ENCODE assay signal across 12 mouse cellular contexts in genomic region chr2:32718761-32719160, GRCm38 (mm10). TPM values are rescaled to one million over a fixed set of nuclear protein-coding genes. Genes with fewer than 3 reads are reported as not detected.
A peak's percentile ranks its signal among the peaks of the same experiment; 100 is the strongest.
DNase-seq lines count a peak whose midpoint lies in the region; ATAC-seq lines count a peak whose summit lies in the region.
"Had no signal": no experiment of that assay in that cellular context is flagged by ENCODE, and none has a peak within 500 bp of the region (broad histone marks: within the 10 kb centered on the region; RNA-seq: fewer than 3 reads in every experiment).

No protein-coding gene starts in this region.

- H3K4me2 ChIP-seq in forebrain, embryonic 15.5 days (replicated peaks): no peak overlapping the region
- H3K4me2 ChIP-seq in limb, embryonic 12.5 days: no peak overlapping the region
- H3K4me2 ChIP-seq: stomach, embryonic 15.5 days had no signal

- H3K27me3 ChIP-seq in forebrain, embryonic 15.5 days: no peaks in the 10 kb centered on the region
- no peaks in the 10 kb centered on the region for H3K27me3 ChIP-seq in limb, embryonic 12.5 days
- H3K27me3 ChIP-seq: stomach, embryonic 15.5 days had no signal

- H3K36me3 ChIP-seq in forebrain, embryonic 15.5 days: no peaks in the 10 kb centered on the region
- H3K36me3 ChIP-seq in limb, embryonic 12.5 days: no peaks in the 10 kb centered on the region
- H3K36me3 ChIP-seq: stomach, embryonic 15.5 days had no signal

- peaks cover 13% of the 10 kb centered on the region for H3K4me1 ChIP-seq in forebrain, embryonic 15.5 days
- H3K4me1 ChIP-seq in limb, embryonic 12.5 days (replicated peaks): peaks cover 14% of the 10 kb centered on the region

- no peak overlapping the region for H3K9ac ChIP-seq in forebrain, embryonic 15.5 days (replicated peaks)
- H3K9ac ChIP-seq in limb, embryonic 12.5 days (replicated peaks): no peak overlapping the region
- H3K9ac ChIP-seq: stomach, embryonic 15.5 days had no signal

- peak; percentile 62 for DNase-seq in layer of hippocampus, adult 9-11 months
- no peak for DNase-seq in layer of hippocampus, adult 11-12 months (ENCODE audit: low spot score)
- peak; percentile 57 for DNase-seq in Muller cell, postnatal 12 days (ENCODE audit: inconsistent ontology term)
- DNase-seq in adrenal gland, postnatal 36 days: no peak
- DNase-seq in urinary bladder, postnatal 25 days (ENCODE audit: low spot score): no peak
- no peak for DNase-seq in lung, adult 18-20 months
- DNase-seq: gastrocnemius, postnatal 36 days; heart, postnatal 4 days had no signal

- H3K27ac ChIP-seq in forebrain, embryonic 15.5 days (replicated peaks): 0 out of 2 replicates have a peak overlapping the region, but pooled peaks have one; percentile 11
- peak overlapping the region; percentile 67 for H3K27ac ChIP-seq in limb, embryonic 12.5 days
- H3K27ac ChIP-seq: stomach, embryonic 15.5 days had no signal

- H3K9me3 ChIP-seq in forebrain, embryonic 15.5 days: no peaks in the 10 kb centered on the region
- H3K9me3 ChIP-seq in limb, embryonic 12.5 days: no peaks in the 10 kb centered on the region
- H3K9me3 ChIP-seq: stomach, embryonic 15.5 days had no signal

- 28% methylated on average over 9 of the region's 9 CpGs for WGBS in forebrain, embryonic 15.5 days
- 47% methylated on average over 9 of the region's 9 CpGs for WGBS in limb, embryonic 12.5 days

- no peak overlapping the region for H3K4me3 ChIP-seq in forebrain, embryonic 15.5 days
- no peak overlapping the region for H3K4me3 ChIP-seq in limb, embryonic 12.5 days (replicated peaks)
- H3K4me3 ChIP-seq: stomach, embryonic 15.5 days had no signal

- ATAC-seq in forebrain, embryonic 15.5 days (replicated peaks): peak; percentile 30; the same call in 1 of the 2 replicates
- peak; percentile 8; the same call in 1 of the 2 replicates for ATAC-seq in limb, embryonic 12.5 days (ENCODE audit: insufficient number of reproducible peaks, insufficient read depth, low FRiP score, low TSS enrichment, low read depth)
- ATAC-seq: lung, postnatal 0 days had no signal

RNA-seq across cellular contexts. Expression of gene Sh2d3c, which starts 2.1 kb away (rescaled TPM):
- 39.5 and 39.7 TPM in 2 replicates for polyA plus RNA-seq in forebrain, embryonic 15.5 days (2015; fragmentation: Nextera tagmentation; extraction: Ambion mirVana)
- 17.0 and 17.1 TPM in 2 replicates for polyA plus RNA-seq in limb, embryonic 12.5 days (2016; fragmentation: Nextera tagmentation; extraction: Ambion mirVana)
- 10 to 100 TPM; 13.0 to 18.9 TPM for total RNA-seq in adrenal gland, postnatal 36 days (2021)

RNA-seq across cellular contexts. Expression of gene Cdk9, which starts 5.9 kb away (rescaled TPM):
- 88.0 and 98.2 TPM in 2 replicates for polyA plus RNA-seq in forebrain, embryonic 15.5 days (2015; fragmentation: Nextera tagmentation; extraction: Ambion mirVana)
- 129 and 136 TPM in 2 replicates for polyA plus RNA-seq in limb, embryonic 12.5 days (2016; fragmentation: Nextera tagmentation; extraction: Ambion mirVana)
- 10 to 100 TPM; 74.7 to 76.3 TPM for total RNA-seq in adrenal gland, postnatal 36 days (2021)

RNA-seq across cellular contexts. Expression of gene Fpgs, which starts 14.8 kb away (rescaled TPM):
- polyA plus RNA-seq in forebrain, embryonic 15.5 days (2015; fragmentation: Nextera tagmentation; extraction: Ambion mirVana): 19.9 and 21.2 TPM in 2 replicates
- 31.0 and 32.9 TPM in 2 replicates for polyA plus RNA-seq in limb, embryonic 12.5 days (2016; fragmentation: Nextera tagmentation; extraction: Ambion mirVana)
- total RNA-seq in adrenal gland, postnatal 36 days (2021): 10 to 100 TPM; 12.8 to 14.9 TPM

RNA-seq across cellular contexts. Expression of gene 6330409D20Rik, which starts 22.1 kb away (rescaled TPM):
- polyA plus RNA-seq in forebrain, embryonic 15.5 days (2015; fragmentation: Nextera tagmentation; extraction: Ambion mirVana): 2.4 and 2.7 TPM in 2 replicates
- not detected in 2 replicates for polyA plus RNA-seq in limb, embryonic 12.5 days (2016; fragmentation: Nextera tagmentation; extraction: Ambion mirVana)
- not detected for total RNA-seq in adrenal gland, postnatal 36 days (2021)
- total RNA-seq: gastrocnemius, postnatal 36 days; heart, postnatal 4 days had no signal

RNA-seq across cellular contexts. Expression of gene Tor2a, which starts 38.3 kb away (rescaled TPM):
- polyA plus RNA-seq in forebrain, embryonic 15.5 days (2015; fragmentation: Nextera tagmentation; extraction: Ambion mirVana): 63.2 and 66.3 TPM in 2 replicates
- 58.8 and 62.7 TPM in 2 replicates for polyA plus RNA-seq in limb, embryonic 12.5 days (2016; fragmentation: Nextera tagmentation; extraction: Ambion mirVana)
- total RNA-seq in adrenal gland, postnatal 36 days (2021): 10 to 100 TPM; 26.7 to 32.5 TPM

Comparison
In these comparisons a context has a peak if more than half of its experiments do, and no peak if none do; other contexts are left out.
1. DNase-seq: peak in layer of hippocampus, adult 9-11 months (single experiment) and Muller cell, postnatal 12 days (single experiment); none in layer of hippocampus, adult 11-12 months (single experiment), adrenal gland, postnatal 36 days (0 of 2), urinary bladder, postnatal 25 days (single experiment) and lung, adult 18-20 months (0 of 2).